Mouse (Mus musculus): ENCODE results near the gene Akap11. TPM values are rescaled to one million over a fixed set of nuclear protein-coding genes. Genes with fewer than 3 reads are reported as not detected.
A peak's percentile ranks its signal among the peaks of the same experiment; 100 is the strongest.
"Not testable (repeated sequence)": the region's sequence is repeated elsewhere in the genome, so short reads cannot be mapped to it uniquely, and the experiment has no call there.

Gene Akap11
- polyA plus RNA-seq, 1 experiment, result 69.6 TPM

- 87% methylated on average over 8 of the region's 8 CpGs for WGBS
- TF ChIP-seq POLR2A (IDR thresholded peaks at IDR 0.05; ENCODE audit: insufficient read depth, low read depth, low read length), result no peak
- no peak for TF ChIP-seq CTCF (IDR thresholded peaks at IDR 0.05; ENCODE audit: insufficient read depth, low read depth, low read length)
- Histone ChIP-seq H3K4me3 (ENCODE audit: insufficient read depth, low read depth, low read length) (no peak overlapping the region), H3K4me1 (ENCODE audit: control insufficient read depth, insufficient read depth, low read length) (0 out of 2 replicates have a peak, but pooled peaks cover 4% of the 10 kb centered on the region), H3K27ac (ENCODE audit: insufficient read depth, low read depth, low read length) (no peak overlapping the region)
Measured at GRCm38 (mm10) chr14:78559042-78559441, 22.4 kb upstream of the Akap11 start.

- not testable (repeated sequence) for H3K27ac ChIP-seq (ENCODE audit: insufficient read depth, low read depth, low read length); H3K4me1 ChIP-seq (ENCODE audit: control insufficient read depth, insufficient read depth, low read length); H3K4me3 ChIP-seq (ENCODE audit: insufficient read depth, low read depth, low read length)
- WGBS, result 39% methylated on average over 3 of the region's 3 CpGs
Measured at GRCm38 (mm10) chr14:78554830-78555229, 18.2 kb upstream of the Akap11 start.

GRCm38 (mm10) chr14:78553661-78554060 lies 17.1 kb upstream of the Akap11 start:
- no peak overlapping the region for H3K27ac ChIP-seq (ENCODE audit: insufficient read depth, low read depth, low read length)
- WGBS, result 98% methylated on average over 6 of the region's 6 CpGs
- 0 out of 2 replicates have a peak, but pooled peaks cover 3% of the 10 kb centered on the region for H3K4me1 ChIP-seq (ENCODE audit: control insufficient read depth, insufficient read depth, low read length)
- H3K4me3 ChIP-seq (ENCODE audit: insufficient read depth, low read depth, low read length), result no peak overlapping the region
- TF ChIP-seq POLR2A (IDR thresholded peaks at IDR 0.05; ENCODE audit: insufficient read depth, low read depth, low read length), result no peak
- TF ChIP-seq CTCF (IDR thresholded peaks at IDR 0.05; ENCODE audit: insufficient read depth, low read depth, low read length), result no peak

GRCm38 (mm10) chr14:78548807-78549206 lies 12.2 kb upstream of the Akap11 start:
- no peak for TF ChIP-seq CTCF (IDR thresholded peaks at IDR 0.05; ENCODE audit: insufficient read depth, low read depth, low read length)
- no peak for TF ChIP-seq POLR2A (IDR thresholded peaks at IDR 0.05; ENCODE audit: insufficient read depth, low read depth, low read length)
- 80% methylated on average over 6 of the region's 6 CpGs for WGBS
- no peak overlapping the region for H3K4me3 ChIP-seq (ENCODE audit: insufficient read depth, low read depth, low read length)
- no peak overlapping the region for H3K27ac ChIP-seq (ENCODE audit: insufficient read depth, low read depth, low read length)
- no peaks in the 10 kb centered on the region for H3K4me1 ChIP-seq (ENCODE audit: control insufficient read depth, insufficient read depth, low read length)

GRCm38 (mm10) chr14:78541319-78541718 lies 4.7 kb upstream of the Akap11 start:
- WGBS, result 76% methylated on average over 3 of the region's 3 CpGs
- no peak for TF ChIP-seq CTCF (IDR thresholded peaks at IDR 0.05; ENCODE audit: insufficient read depth, low read depth, low read length)
- no peak for TF ChIP-seq POLR2A (IDR thresholded peaks at IDR 0.05; ENCODE audit: insufficient read depth, low read depth, low read length)
- no peak overlapping the region for H3K27ac ChIP-seq (ENCODE audit: insufficient read depth, low read depth, low read length)
- H3K4me3 ChIP-seq (ENCODE audit: insufficient read depth, low read depth, low read length), result no peak overlapping the region
- H3K4me1 ChIP-seq (ENCODE audit: control insufficient read depth, insufficient read depth, low read length), result peaks cover 3% of the 10 kb centered on the region; the same call in 1 of the 2 replicates

GRCm38 (mm10) chr14:78539821-78540220 lies 3.2 kb upstream of the Akap11 start:
- WGBS, result 97% methylated on average over 1 of the region's 1 CpGs
- H3K4me3 ChIP-seq (ENCODE audit: insufficient read depth, low read depth, low read length), result no peak overlapping the region
- H3K27ac ChIP-seq (ENCODE audit: insufficient read depth, low read depth, low read length), result no peak overlapping the region
- no peak for TF ChIP-seq POLR2A (IDR thresholded peaks at IDR 0.05; ENCODE audit: insufficient read depth, low read depth, low read length)
- no peak for TF ChIP-seq CTCF (IDR thresholded peaks at IDR 0.05; ENCODE audit: insufficient read depth, low read depth, low read length)
- H3K4me1 ChIP-seq (ENCODE audit: control insufficient read depth, insufficient read depth, low read length), result peaks cover 3% of the 10 kb centered on the region; the same call in 1 of the 2 replicates

GRCm38 (mm10) chr14:78538572-78539320 lies 2.1 kb upstream of the Akap11 start:
- no peak for TF ChIP-seq POLR2A (IDR thresholded peaks at IDR 0.05; ENCODE audit: insufficient read depth, low read depth, low read length)
- TF ChIP-seq CTCF (IDR thresholded peaks at IDR 0.05; ENCODE audit: insufficient read depth, low read depth, low read length), result no peak
- WGBS, result 48% methylated on average over 5 of the region's 5 CpGs
- Histone ChIP-seq H3K27ac (ENCODE audit: insufficient read depth, low read depth, low read length) (no peak overlapping the region), H3K4me3 (ENCODE audit: insufficient read depth, low read depth, low read length) (no peak overlapping the region), H3K4me1 (ENCODE audit: control insufficient read depth, insufficient read depth, low read length) (peaks cover 3% of the 10 kb centered on the region; the same call in 1 of the 2 replicates)

GRCm38 (mm10) chr14:78537551-78537950 lies 943 bp upstream of the Akap11 start:
- Histone ChIP-seq H3K4me1 (ENCODE audit: control insufficient read depth, insufficient read depth, low read length) (peaks cover 3% of the 10 kb centered on the region; the same call in 1 of the 2 replicates), H3K4me3 (ENCODE audit: insufficient read depth, low read depth, low read length) (peak overlapping the region; percentile 66; the same call in 1 of the 2 replicates), H3K27ac (ENCODE audit: insufficient read depth, low read depth, low read length) (peak overlapping the region; percentile 98)
- TF ChIP-seq CTCF (IDR thresholded peaks at IDR 0.05; ENCODE audit: insufficient read depth, low read depth, low read length), result no peak
- no peak for TF ChIP-seq POLR2A (IDR thresholded peaks at IDR 0.05; ENCODE audit: insufficient read depth, low read depth, low read length)
- 12% methylated on average over 6 of the region's 6 CpGs for WGBS

- Histone ChIP-seq H3K4me3 (ENCODE audit: insufficient read depth, low read depth, low read length) (no peak overlapping the region), H3K27ac (ENCODE audit: insufficient read depth, low read depth, low read length) (no peak overlapping the region), H3K4me1 (ENCODE audit: control insufficient read depth, insufficient read depth, low read length) (peaks cover 6% of the 10 kb centered on the region)
- TF ChIP-seq POLR2A (IDR thresholded peaks at IDR 0.05; ENCODE audit: insufficient read depth, low read depth, low read length) (no peak), CTCF (IDR thresholded peaks at IDR 0.05; ENCODE audit: insufficient read depth, low read depth, low read length) (no peak)
- 6% methylated on average over 2 of the region's 2 CpGs for WGBS
Measured at GRCm38 (mm10) chr14:78535366-78535765, 1.2 kb downstream of the Akap11 start.

Measured in olfactory bulb, adult 2 months (tissue).